Mouse (Mus musculus) Patski (cell line): ENCODE data around the gene Cebpz. TPM values are rescaled to one million over a fixed set of nuclear protein-coding genes. Genes with fewer than 3 reads are reported as not detected.

Source experiments
- ATAC-seq: fragments of 100-300 bp; one replicate; pipeline ENCODE4 v1.8.0; 2021
- CTCF ChIA-PET: fragments of 350-600 bp; sonication (Branson Sonifier 250); formaldehyde crosslinking; loops from one replicate; lab custom pipeline; 2022; ENCODE audit warnings: inconsistent platforms; lab: Charles Lee
- POLR2A ChIA-PET: fragments of 350-600 bp; sonication (Branson Sonifier 250); formaldehyde crosslinking; loops from one replicate; lab custom pipeline; 2022; ENCODE audit warnings: antibody characterized with exemption, inconsistent platforms; lab: Charles Lee
- DNase-seq: peaks from one replicate; pipeline ENCODE4 v3.0.0-alpha.2; 2011; ENCODE audit warnings: low read depth, low spot score
- H3K27me3 ChIP-seq: fragments of 371-371 bp; one replicate; pipeline ENCODE4 v1.5.1; 2021
- CTCF ChIP-seq: fragments of 100-300 bp; IDR thresholded peaks from one replicate; pipeline ENCODE4 v1.5.1; 2021
- in situ Hi-C: fragments of 300-500 bp; cut with MboI; formaldehyde crosslinking; loops from 3 replicates; pipeline ENCODE4 v1.11.1; 2018; ENCODE audit warnings: low pct_unique_long_range_greater_than_20kb, mixed read lengths
- polyA plus RNA-seq: library from polyadenylated mRNA; unstranded; gene quantifications from one replicate; pipeline ENCODE4 v1.2.3, GENCODE M21; 2021

Gene Cebpz
- polyA plus RNA-seq, 1 experiment from 2014 or later: 40.3 TPM

GRCm38 (mm10) chr17:78881878-78882304 lies 55.0 kb downstream of the Cebpz start:
- CTCF ChIA-PET: interaction anchor here (0.7 kb wide), 1 partner anchor 43 kb away, joined by 3 read pairs; no protein-coding TSS in a partner anchor
- no peak for TF ChIP-seq CTCF
- H3K27me3 ChIP-seq: no peaks in the 10 kb centered on the region
- DNase-seq: no peak
- POLR2A ChIA-PET: interaction anchor here (0.8 to 1.4 kb wide), 2 partner anchors 8 to 46 kb away, joined by 3 to 4 read pairs; partner anchors contain the start of genes Gpatch11 and Heatr5b
- peak; percentile 17 for ATAC-seq
- in situ Hi-C loops: loop anchor here (10.0 kb wide), 1 partner anchor 693 kb away; no protein-coding TSS in a partner anchor

GRCm38 (mm10) chr17:78873886-78874285 lies 63.0 kb downstream of the Cebpz start:
- POLR2A ChIA-PET: no interaction called here
- no peak for DNase-seq
- no peak for TF ChIP-seq CTCF
- in situ Hi-C loops: no loop called here
- H3K27me3 ChIP-seq: no peaks in the 10 kb centered on the region
- ATAC-seq: no peak
- CTCF ChIA-PET: no interaction called here

Other genes with a start within 250 kb of the Cebpz start
- gene Strn, start 199.9 kb downstream of the Cebpz start, polyA plus RNA-seq: 21.3 TPM
- gene Heatr5b, start 101.7 kb downstream of the Cebpz start, polyA plus RNA-seq: 41.0 TPM
- 33.5 TPM for gene Gpatch11, start 101.5 kb downstream of the Cebpz start, polyA plus RNA-seq
- gene Eif2ak2, start 54.5 kb downstream of the Cebpz start, polyA plus RNA-seq: 23.1 TPM
- gene Sult6b1, start 30.1 kb downstream of the Cebpz start, polyA plus RNA-seq: 0.87 TPM
- 53.3 TPM for gene Cebpzos, start 20.6 kb downstream of the Cebpz start, polyA plus RNA-seq
- 49.3 TPM for gene Ndufaf7, start 70 bp upstream of the Cebpz start, polyA plus RNA-seq
- gene Prkd3, start 83.8 kb upstream of the Cebpz start, polyA plus RNA-seq: 46.2 TPM
- gene Qpct, start 114.8 kb upstream of the Cebpz start, polyA plus RNA-seq: 0.50 TPM